Mouse (Mus musculus): Measurements from ENCODE around the gene Cdh26. TPM values are rescaled to one million over a fixed set of nuclear protein-coding genes. Genes with fewer than 3 reads are reported as not detected.

Gene Cdh26
- total and polyA plus RNA-seq, 3 experiments, result not detected

DNA sequence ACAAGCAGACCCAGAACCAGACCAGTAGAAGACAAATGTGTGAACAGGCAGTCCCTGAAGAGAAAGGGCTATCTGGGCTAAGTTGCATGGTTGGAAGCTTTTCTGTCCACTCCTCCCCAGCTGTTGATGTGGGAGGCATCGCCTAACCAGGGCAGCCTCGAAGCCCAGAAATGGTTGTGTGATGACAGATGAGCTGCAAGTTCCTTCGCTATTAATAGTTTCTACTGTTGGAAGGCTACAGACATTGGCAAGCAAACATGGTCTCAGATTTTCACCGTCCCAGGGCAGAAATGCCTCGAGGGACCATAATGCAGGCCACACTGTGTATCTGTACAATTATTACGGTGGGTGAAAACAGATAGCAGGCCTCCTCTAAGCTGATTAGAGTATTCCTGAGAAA is 17.7 kb upstream of the Cdh26 start:
- Histone ChIP-seq H3K4me3 (ENCODE audit: control insufficient read depth in 1 of 2, insufficient read depth in 1 of 2, low read depth in 2 of 2, low read length in 2 of 2) (no peak overlapping the region), H3K79me2 (ENCODE audit: control insufficient read depth, insufficient read depth, low read length, poor library complexity) (no peaks in the 10 kb centered on the region), H3K9ac (ENCODE audit: control insufficient read depth, low read depth, low read length, poor library complexity, severe bottlenecking) (no peak overlapping the region), H3K27me3 (ENCODE audit: control insufficient read depth in 1 of 2, insufficient read depth in 2 of 2, low read length in 2 of 2) (no peaks in the 10 kb centered on the region), H3K4me1 (ENCODE audit: control insufficient read depth in 1 of 2, insufficient read depth in 2 of 2, low read length in 2 of 2) (no peaks in the 10 kb centered on the region), H3K27ac (ENCODE audit: control insufficient read depth, low read depth, low read length) (no peak overlapping the region), H3K36me3 (ENCODE audit: control insufficient read depth in 1 of 2, insufficient read depth in 2 of 2, low read length in 2 of 2) (no peaks in the 10 kb centered on the region), H3K9me3 (replicated peaks; ENCODE audit: insufficient read depth, low read length) (no peaks in the 10 kb centered on the region)
- DNase-seq (ENCODE audit: low read depth, low spot score), result no peak
- TF ChIP-seq HCFC1 (IDR thresholded peaks at IDR 0.05; ENCODE audit: low read depth, low read length), result no peak

DNA sequence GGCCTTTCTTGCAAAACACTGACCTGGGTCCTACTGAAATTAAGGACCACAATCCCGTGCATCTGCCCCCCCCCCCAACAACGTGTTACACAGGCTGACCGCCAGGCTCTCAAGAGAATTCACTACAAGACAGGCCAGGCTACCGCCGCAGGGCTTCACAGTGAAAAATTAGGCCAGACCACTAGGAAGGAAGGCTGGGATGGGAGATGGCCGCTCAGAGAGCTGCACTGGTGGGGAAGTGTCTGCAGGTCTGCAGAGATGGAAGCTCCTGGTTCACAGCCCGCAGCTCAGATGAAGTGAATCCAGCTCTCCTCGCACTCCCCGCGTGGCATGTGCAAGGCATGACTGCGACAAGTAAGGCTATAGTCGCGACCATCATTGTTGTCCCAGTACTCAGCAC is 17.2 kb upstream of the Cdh26 start:
- Histone ChIP-seq H3K27ac (ENCODE audit: control insufficient read depth, low read depth, low read length) (no peak overlapping the region), H3K4me3 (ENCODE audit: control insufficient read depth in 1 of 2, insufficient read depth in 1 of 2, low read depth in 2 of 2, low read length in 2 of 2) (no peak overlapping the region), H3K79me2 (ENCODE audit: control insufficient read depth, insufficient read depth, low read length, poor library complexity) (no peaks in the 10 kb centered on the region), H3K27me3 (ENCODE audit: control insufficient read depth in 1 of 2, insufficient read depth in 2 of 2, low read length in 2 of 2) (no peaks in the 10 kb centered on the region), H3K4me1 (ENCODE audit: control insufficient read depth in 1 of 2, insufficient read depth in 2 of 2, low read length in 2 of 2) (no peaks in the 10 kb centered on the region), H3K36me3 (ENCODE audit: control insufficient read depth in 1 of 2, insufficient read depth in 2 of 2, low read length in 2 of 2) (no peaks in the 10 kb centered on the region), H3K9ac (ENCODE audit: control insufficient read depth, low read depth, low read length, poor library complexity, severe bottlenecking) (no peak overlapping the region), H3K9me3 (replicated peaks; ENCODE audit: insufficient read depth, low read length) (no peaks in the 10 kb centered on the region)
- DNase-seq (ENCODE audit: low read depth, low spot score), result no peak
- no peak for TF ChIP-seq ZMIZ1 (IDR thresholded peaks at IDR 0.05; ENCODE audit: low read depth, low read length)
- no peak for TF ChIP-seq MAFK (IDR thresholded peaks at IDR 0.05; ENCODE audit: borderline replicate concordance, low read depth, low read length)
- TF ChIP-seq NELFE (IDR thresholded peaks at IDR 0.05; ENCODE audit: low read depth, low read length), result no peak
- no peak for TF ChIP-seq JUND (IDR thresholded peaks at IDR 0.05; ENCODE audit: low read depth, low read length)
- TF ChIP-seq RCOR1 (IDR thresholded peaks at IDR 0.05; ENCODE audit: low read depth, low read length), result no peak
- TF ChIP-seq USF2 (IDR thresholded peaks at IDR 0.05; ENCODE audit: borderline replicate concordance in 1 of 2, insufficient read depth in 1 of 2, low read depth in 1 of 2, low read length in 2 of 2), result no peak
- no peak for TF ChIP-seq CHD1 (IDR thresholded peaks at IDR 0.05; ENCODE audit: low read depth, low read length)
- no peak for TF ChIP-seq POLR2A (IDR thresholded peaks at IDR 0.05; ENCODE audit: control insufficient read depth in 1 of 2, insufficient read depth in 1 of 2, low read depth in 1 of 2, low read length in 2 of 2, poor library complexity in 1 of 2)
- TF ChIP-seq CTCF (IDR thresholded peaks at IDR 0.05 in 2 of 3, conservative IDR thresholded peaks at IDR 0.05 in 1 of 3; ENCODE audit: control insufficient read depth in 1 of 3, insufficient read depth in 1 of 3, low read depth in 2 of 3, low read length in 3 of 3, poor library complexity in 1 of 3, severe bottlenecking in 1 of 3), result no peak
- TF ChIP-seq MAZ (IDR thresholded peaks at IDR 0.05; ENCODE audit: low read depth, low read length), result no peak
- no peak for TF ChIP-seq EP300 (IDR thresholded peaks at IDR 0.05; ENCODE audit: low read depth in 1 of 2, low read length in 2 of 2)
- TF ChIP-seq USF1 (IDR thresholded peaks at IDR 0.05; ENCODE audit: low read depth, low read length), result no peak
- TF ChIP-seq UBTF (IDR thresholded peaks at IDR 0.05; ENCODE audit: borderline replicate concordance, insufficient read depth, low read depth, low read length), result no peak

Measured in MEL (cell line).